Mouse (Mus musculus) left cerebral cortex, postnatal 36 days (tissue): ENCODE results near the gene Rftn1. TPM values are rescaled to one million over a fixed set of nuclear protein-coding genes. Genes with fewer than 3 reads are reported as not detected.

ENCODE experiments used
- DNase-seq, 2 experiments: peaks; one replicate each; pipeline ENCODE4 v3.0.0; 2021 to 2022; ENCODE audit warnings: low spot score in 2 of 2, mixed read lengths in 1 of 2
- intact Hi-C: fragments of 180-260 bp; cut with DNase I; formaldehyde crosslinking; loops from one replicate; pipeline ENCODE4 v1.15.1; 2025
- total RNA-seq, 2 experiments: library from RNA; stranded (reverse); gene quantifications; 2 replicates each; pipeline ENCODE4 v1.2.3; 2021

The Rftn1 gene
- total RNA-seq, 2 experiments from 2014 or later, result 7.4 to 8.5 TPM

GRCm38 (mm10) chr17:50182542-50182951 is 7.9 kb downstream of the Rftn1 start:
- DNase-seq, result no peak
- intact Hi-C loops, result no loop called here

DNA sequence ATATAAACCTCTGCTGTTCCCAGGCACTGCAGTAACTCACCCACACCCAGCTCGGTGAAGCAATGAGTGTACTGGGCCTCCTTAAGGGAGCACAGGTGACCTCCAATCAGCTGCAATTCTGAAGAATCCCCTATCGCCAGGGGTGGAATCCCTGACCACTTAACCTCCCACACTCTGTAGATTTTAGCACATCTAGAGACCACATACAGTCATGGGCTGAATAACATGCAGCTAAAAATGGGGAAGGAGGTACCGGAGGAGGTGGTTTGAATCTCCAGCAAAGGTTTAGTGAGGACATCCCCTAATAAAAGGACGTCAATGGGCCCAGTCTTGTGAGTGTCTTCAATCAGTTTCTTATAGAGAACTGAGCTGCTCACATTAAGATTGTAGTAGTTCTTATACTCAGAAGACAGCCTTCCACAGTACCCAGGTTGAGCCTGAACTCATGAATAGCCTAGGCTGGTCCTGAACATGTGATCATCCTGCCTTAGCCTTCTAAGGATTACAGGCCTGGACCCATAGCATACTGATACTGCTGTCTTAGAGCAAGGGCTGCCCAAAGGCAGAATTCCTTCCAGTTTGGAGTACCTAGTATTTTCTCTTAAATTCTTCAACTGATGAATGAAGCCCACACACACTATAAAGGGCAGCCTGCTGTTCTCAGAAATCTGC is 9.4 kb downstream of the Rftn1 start:
- no peak for DNase-seq
- intact Hi-C loops, result no loop called here

DNA sequence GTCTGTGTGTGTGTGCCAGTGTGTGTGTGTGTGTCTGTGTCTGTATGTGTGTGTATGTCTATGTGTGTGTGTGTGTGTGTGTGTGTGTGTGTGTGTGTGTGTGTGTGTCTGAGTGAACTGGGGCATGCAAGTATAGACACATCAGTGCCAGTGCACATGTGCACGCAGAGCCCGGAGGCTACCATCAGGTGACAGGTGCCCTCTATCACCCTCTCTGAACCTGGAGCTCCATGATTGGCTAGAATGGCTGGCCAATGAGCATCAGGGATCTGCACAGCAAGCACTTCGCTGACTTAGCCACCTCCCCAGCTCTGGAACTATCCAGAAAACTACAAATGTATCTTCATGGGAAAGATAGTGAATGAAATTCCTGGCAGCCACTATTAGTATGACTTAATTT is 16.7 kb downstream of the Rftn1 start:
- no peak for DNase-seq
- intact Hi-C loops, result no loop called here

DNA sequence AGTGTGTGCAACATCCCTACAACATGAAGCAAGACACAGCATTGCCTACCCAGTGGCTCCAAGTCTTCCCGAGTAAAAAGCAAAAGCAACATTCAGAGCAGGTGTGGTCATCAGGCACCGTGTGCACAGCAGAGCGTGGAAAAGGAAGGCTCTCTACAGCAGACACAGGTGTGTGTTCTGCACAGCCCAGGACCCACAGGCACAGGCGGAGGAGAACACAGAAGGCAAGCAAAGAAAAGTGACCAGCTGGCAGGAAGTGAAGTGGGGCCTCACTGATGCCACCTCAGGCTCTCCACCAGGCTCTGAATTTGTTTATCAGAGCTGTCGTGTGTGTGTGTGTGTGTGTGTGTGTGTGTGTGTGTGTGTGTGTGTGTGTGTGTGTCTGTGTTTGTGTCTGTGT is 17.1 kb downstream of the Rftn1 start:
- no peak for DNase-seq
- intact Hi-C loops, result no loop called here

DNA sequence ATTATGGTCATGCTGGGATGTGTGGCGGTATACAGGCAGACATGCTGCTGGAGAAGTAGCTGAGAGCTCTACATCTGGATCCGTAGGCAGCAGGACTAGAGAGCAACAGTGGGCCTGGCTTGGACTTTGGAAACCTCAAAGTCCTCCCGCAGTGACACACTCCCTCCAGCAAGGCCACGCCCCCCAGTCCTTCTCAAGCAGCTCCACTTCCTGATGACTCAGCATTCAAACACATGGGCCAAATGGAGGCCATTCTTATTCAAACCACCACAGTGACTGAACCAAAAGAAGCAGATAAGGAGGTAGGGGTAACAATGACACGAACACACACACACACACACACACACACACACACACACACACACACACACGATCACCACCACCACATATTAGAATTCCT is 17.7 kb downstream of the Rftn1 start:
- intact Hi-C loops, result no loop called here
- no peak for DNase-seq

- DNase-seq, result no peak
- intact Hi-C loops, result no loop called here
These were observed 19.4 kb downstream of the Rftn1 start for GRCm38 (mm10) chr17:50170935-50171545.

- DNase-seq, result no peak
- intact Hi-C loops, result no loop called here
These were observed 20.5 kb downstream of the Rftn1 start for GRCm38 (mm10) chr17:50169946-50170427.

DNA sequence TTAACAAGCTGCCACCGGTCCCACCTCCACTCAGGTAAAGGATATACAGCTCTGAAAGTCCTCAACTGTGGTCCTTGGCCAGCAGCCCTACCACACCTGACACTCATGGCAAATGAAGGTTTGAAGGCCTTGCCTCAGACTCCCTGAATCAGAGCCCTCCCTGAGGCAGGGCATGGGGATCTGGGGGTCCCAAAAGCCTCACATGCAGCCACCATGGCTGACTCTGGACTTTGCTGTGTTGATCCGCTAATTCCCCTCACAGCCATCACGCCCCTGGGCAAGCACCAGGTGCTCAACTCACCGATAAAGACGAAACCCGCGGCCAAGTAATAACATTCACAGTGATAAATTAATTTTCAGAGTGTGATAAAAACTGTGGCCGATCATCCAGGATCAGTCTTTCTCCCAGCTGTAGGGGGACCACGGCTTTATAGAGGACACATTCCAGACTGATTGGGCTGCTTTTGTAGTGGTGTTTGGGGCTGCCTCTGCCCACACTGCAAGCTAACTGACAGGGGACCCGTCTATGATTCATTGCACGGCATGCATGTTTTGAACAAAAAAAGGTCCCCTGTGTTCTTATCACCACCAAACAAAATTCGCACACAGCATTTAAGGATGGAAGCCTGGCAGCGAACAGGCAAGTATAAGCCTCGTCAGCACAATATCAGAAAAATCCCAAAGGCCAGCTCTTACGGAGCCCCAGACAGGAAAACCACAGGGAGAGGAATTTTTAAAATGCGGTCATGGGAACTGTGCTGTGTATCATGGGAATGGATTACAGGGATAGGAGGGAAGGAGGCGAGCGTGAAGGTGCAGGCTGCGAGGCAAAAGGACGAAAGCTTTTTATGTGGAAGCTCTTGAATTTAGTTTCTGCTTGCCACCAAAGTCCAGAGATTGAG is 29.3 kb downstream of the Rftn1 start:
- intact Hi-C loops, result no loop called here
- no peak for DNase-seq

DNA sequence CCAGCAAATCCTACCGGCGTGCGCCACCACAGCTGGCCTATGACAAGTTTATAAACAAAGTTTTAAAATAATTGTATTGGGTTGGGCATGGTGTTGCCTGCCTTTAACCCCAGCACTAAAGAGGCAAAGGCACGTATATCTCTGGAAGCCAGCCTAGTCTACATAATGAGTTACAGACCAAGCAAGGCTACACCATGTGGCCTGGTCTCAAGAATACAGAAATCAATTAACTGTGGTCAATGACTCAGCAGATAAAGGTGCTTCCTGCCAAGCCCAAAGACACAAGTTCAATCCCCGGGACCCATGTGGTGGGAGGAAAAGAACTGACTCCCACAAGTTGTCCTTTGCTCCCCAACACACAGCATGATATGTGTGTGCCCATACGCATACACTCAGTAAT is 30.1 kb downstream of the Rftn1 start:
- DNase-seq, result no peak
- intact Hi-C loops, result no loop called here

GRCm38 (mm10) chr17:50159816-50160215 is 30.7 kb downstream of the Rftn1 start:
- intact Hi-C loops, result no loop called here
- no peak for DNase-seq

DNA sequence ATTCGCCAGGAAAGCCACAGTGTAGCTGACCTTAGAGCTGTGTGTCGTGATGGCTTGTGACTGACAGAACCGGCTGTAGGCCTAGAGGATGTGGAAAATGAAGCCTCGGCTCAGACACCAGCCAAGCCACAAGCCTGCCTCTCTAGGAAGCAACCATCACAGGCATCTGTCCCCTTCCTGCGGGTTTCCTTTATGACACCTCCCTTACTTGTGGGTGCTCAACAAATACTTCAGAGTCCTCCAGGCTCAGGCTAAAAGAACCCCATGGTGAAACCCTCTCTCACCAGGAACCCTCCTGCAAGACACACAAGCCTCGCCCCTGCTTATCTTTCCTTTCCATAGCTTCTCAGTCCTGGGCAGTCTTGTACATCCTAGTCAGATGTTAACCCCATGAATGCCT is 31.9 kb downstream of the Rftn1 start:
- intact Hi-C loops, result no loop called here

DNA sequence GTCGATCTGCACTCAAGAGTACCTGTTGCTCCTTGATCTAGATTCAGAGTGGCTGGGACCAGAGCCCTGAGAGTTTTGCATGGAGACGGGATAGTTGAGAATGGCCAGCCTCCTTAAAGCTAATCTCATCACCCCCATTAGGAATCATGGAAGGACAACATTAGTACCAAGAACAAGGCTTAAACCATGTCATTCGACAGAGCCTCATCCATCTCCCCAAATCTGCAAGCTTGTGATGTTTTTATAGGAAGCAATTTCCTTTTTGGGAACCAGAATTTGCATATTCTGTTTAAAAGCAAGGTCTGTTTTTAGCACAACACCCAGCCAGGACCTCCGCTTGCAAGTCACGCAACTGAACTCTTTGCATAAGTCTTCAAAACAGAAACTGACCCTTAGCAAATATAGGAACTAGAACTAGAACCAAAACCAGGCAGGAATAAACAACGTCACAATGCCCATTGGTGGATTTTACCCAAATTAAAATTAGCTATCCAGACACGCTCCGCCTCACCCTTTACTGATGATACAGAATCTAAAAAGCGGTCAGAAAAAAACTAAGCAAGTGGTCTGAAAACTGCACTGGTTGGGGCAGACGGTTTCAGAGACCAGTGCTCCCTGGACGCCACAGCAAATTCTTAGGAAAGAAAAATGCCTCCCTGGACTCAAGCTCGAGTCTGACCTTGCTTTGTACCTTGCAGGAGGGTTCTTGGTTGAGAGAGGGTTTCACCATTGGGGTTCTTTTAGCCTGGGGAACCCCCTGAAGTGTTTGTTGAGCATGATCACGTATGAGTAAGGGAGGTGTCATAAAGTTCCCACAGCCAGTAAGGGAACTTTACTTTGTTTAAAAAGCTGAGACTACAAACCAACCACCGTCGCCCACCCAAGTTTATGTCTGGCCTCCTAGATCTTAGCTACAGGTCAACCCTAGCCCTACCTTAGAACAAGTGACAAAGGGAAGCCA is 33.0 kb downstream of the Rftn1 start:
- intact Hi-C loops, result no loop called here
- DNase-seq, result no peak

More for the DNA sequence above, 31.9 kb downstream of the Rftn1 start:
- DNase-seq, result no peak

- intact Hi-C loops, result no loop called here
- DNase-seq, result no peak
These were observed 38.4 kb downstream of the Rftn1 start for GRCm38 (mm10) chr17:50152085-50152484.

DNA sequence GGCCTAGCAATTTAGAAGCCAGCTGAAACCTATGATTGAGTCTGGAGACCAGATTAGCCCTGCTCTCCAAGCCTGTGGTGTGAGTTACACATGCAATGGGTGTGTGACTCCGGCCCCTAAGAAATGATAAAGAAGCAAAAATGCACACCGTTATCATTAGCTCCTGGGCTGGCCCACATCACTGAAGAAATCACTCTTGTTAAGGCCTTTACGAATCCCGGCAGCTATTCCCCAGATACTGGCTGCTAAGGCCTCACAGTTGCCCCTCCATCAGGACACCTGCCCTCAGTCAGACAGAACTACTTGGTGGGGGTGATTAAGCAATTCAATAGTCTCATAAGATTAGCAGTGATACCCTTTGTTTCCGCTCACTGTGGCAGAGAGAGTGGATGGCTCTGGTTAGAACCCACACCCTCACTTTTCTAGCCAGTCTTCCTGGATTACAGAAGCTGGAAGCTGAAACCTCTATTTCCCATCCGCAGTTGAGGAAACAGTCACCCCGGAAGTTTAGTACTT is 39.2 kb downstream of the Rftn1 start:
- intact Hi-C loops, result no loop called here
- no peak for DNase-seq

DNA sequence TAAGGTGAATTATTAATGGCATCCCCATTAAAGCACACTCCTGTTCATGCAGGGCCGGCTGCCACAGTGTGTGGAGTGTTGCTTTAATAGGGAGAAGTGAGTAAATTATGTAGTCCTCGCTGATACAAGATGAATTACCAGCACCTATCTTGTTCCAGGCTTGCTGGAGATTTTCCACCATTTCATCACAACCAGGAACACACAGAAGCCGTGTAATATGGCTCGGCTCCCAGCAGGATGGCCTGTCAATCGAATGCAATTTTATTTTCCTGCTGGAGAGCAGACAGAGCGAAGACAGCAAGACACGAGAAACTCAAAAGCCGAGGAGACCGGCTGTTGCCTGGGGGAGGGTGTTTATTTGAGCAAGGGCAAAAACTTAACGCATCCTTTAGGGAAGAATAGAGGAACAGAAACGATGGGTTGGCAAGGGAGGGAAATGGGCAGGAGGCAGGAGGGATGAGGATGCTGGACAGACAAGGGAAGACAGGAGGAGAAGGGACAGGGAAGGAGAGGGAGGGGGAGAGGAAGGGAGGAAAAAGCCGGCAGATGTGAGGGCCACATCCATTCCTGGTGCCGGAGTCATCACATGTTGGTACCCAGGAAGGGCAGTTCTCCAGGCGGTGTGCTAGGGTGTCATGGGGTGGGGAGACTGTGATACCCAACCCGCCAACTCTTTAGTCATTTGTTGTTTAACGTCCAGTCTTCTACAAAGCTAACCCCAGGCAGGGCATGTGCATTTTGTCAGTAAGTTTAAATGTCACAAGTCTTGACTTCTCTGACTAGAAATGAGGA is 39.9 kb downstream of the Rftn1 start:
- intact Hi-C loops, result no loop called here
- DNase-seq, result peak; percentile 10 to 17

- no peak for DNase-seq
- intact Hi-C loops, result no loop called here
These were observed 40.7 kb downstream of the Rftn1 start for GRCm38 (mm10) chr17:50149690-50150210.

DNA sequence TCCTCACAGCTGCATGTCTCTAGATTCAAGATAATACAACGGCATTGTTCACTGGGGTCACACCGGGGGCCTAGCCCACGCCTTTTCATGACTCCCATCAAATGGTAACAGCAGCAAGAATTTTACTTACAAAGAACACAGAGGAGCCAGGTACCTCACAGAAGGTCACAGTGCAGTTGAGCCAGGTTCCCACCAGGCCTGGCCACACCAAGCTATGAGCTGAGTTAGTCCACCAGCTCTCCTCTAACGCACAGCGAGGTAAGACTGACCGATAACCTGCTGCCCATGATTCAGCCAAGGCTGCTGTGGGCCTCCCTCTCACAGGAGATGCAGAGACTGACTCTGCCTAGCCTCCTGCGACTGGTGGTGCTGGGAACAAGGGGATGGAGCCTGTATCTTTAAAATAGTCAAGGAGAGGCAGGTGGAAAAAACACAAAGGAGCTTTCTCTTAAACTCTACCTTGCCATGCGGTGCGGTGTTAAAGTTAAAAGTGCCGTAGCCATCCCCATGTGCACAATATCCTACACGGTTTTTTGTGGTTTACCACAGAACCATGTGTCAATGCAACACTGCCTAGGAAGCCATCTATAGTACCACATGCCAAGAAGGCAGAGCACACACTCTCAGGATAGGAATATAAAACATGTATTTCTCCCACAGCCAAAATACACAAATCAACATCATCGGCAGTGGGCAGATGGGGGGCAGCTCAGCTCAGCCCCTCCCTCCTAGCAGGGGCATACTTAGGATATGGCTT is 42.5 kb downstream of the Rftn1 start:
- intact Hi-C loops, result no loop called here

DNA sequence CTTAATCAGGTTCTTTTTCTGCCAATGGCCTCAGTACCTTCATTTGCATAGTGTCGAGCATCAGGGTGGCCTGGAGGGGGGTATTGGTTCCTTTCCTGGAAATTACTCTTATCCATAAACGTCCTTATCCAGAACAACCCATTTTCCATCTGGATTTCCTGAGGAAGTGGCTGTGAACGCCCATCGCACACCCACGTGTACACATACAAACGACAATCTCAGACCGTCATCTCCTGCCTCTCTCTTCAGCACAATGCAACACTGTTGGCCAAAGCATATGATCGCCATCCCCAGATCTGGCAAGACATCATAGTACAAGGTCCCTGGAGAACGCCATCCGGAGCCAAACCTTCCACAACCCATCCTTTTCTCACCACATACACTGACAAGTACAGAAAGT is 47.1 kb downstream of the Rftn1 start:
- intact Hi-C loops, result no loop called here
- DNase-seq, result no peak

More for the DNA sequence above, 42.5 kb downstream of the Rftn1 start:
- no peak for DNase-seq
